1 mouse cellular context compared by ENCODE assay signal in the genomic region with DNA sequence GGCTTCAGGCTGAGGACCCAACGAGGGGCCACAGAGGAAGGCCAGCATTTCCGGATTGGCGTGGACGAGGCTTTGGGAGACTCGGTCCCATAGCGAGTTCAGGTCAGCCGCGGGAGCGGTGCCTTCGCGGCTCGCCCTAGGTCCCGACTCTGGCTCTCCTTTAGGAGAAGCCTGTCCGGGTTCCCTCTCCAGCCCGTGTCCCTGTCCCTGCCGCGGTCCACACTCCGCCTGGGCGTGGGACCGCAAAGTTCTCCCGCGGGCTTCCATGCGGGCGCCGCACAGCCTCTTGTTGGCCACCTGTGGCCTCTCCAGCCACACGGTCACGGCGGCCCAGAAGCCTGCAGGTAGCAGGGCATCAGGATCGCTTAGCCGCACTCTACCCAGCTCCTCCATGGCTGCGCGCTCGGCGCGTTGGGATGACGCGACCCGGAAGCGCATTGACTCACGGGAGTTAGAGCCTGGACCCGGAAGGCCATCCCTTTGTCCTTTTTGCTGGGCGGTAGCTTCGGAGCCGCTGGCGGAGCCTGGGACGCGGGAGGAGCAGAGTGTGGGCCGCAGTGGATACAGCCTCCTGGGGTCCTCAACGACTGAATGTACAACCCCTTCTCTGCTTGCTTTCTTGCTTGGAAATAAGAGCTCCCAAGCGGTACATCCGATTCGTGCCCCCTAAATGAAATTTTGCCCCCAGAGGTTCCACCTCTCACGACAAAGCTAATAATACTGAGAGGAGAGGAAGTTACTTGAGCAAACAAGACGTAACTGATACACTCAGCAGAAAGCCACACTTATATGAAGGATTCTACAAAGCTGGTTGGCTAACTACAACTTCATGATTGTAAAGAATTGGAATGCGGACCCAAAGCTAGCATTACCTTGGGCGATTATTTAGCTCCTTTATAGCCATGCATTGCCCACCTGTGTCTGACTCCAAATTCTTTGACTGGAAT.
A peak's percentile ranks its signal among the peaks of the same experiment; 100 is the strongest.
TF ChIP-seq lines count a peak whose summit lies in the region.

A gene (minus strand): TSS at position 418 of the 947 bp plus-strand sequence.

TF ChIP-seq in MEL, 35 proteins besides CTCF, POLR2A, EP300 and RAD21 (continued from another document):
- TF ChIP-seq MXI1 (IDR thresholded peaks at IDR 0.05; ENCODE audit: low read depth, low read length): peak; percentile 98
- peak; percentile 92 for TF ChIP-seq TBP (IDR thresholded peaks at IDR 0.05; ENCODE audit: low read depth, low read length)
- peak; percentile 100 for TF ChIP-seq ELF1 (IDR thresholded peaks at IDR 0.05; ENCODE audit: low read depth, low read length)
- TF ChIP-seq SIN3A (IDR thresholded peaks at IDR 0.05; ENCODE audit: low read length): peak; percentile 100
- TF ChIP-seq BHLHE40 (IDR thresholded peaks at IDR 0.05; ENCODE audit: borderline replicate concordance, low read depth, low read length): no peak
- no peak for TF ChIP-seq SMC3 (IDR thresholded peaks at IDR 0.05; ENCODE audit: low read depth, low read length)
- TF ChIP-seq POLR2AphosphoS5 (IDR thresholded peaks at IDR 0.05; ENCODE audit: borderline replicate concordance, low read depth, low read length): peak; percentile 82; the same call in 1 of the 2 replicates
- TF ChIP-seq USF2 (IDR thresholded peaks at IDR 0.05; ENCODE audit: borderline replicate concordance in 1 of 2, insufficient read depth in 1 of 2, low read depth in 1 of 2, low read length in 2 of 2): no peak
- TF ChIP-seq POLR2AphosphoS2 (IDR thresholded peaks at IDR 0.05; ENCODE audit: low read length): peak; percentile 96
- no peak for TF ChIP-seq E2F4 (IDR thresholded peaks at IDR 0.05; ENCODE audit: borderline replicate concordance, low read depth, low read length)
- TF ChIP-seq MEF2A (IDR thresholded peaks at IDR 0.05; ENCODE audit: extremely low read depth, insufficient replicate concordance, low read depth, low read length, poor library complexity, severe bottlenecking): no peak
- TF ChIP-seq MAZ (IDR thresholded peaks at IDR 0.05; ENCODE audit: low read depth, low read length): peak; percentile 63; the same call in 1 of the 2 replicates
